Comparison of ENCODE assay signal across 11 mouse cellular contexts in genomic region chr11:69560896-69561854, GRCm38 (mm10). TPM values are rescaled to one million over a fixed set of nuclear protein-coding genes. Genes with fewer than 3 reads are reported as not detected.
A peak's percentile ranks its signal among the peaks of the same experiment; 100 is the strongest.
DNase-seq lines count a peak whose midpoint lies in the region; ATAC-seq and TF ChIP-seq lines count a peak whose summit lies in the region.
"Had no signal": no experiment of that assay in that cellular context is flagged by ENCODE, and none has a peak within 500 bp of the region (broad histone marks: within the 10 kb centered on the region; RNA-seq: fewer than 3 reads in every experiment).

No protein-coding gene starts in this region.

- H3K4me2 ChIP-seq in heart, embryonic 15.5 days: peak overlapping the region; percentile 97
- peak overlapping the region; percentile 91 for H3K4me2 ChIP-seq in forebrain, postnatal 0 days (ENCODE audit: low read depth)
- peak overlapping the region; percentile 97 for H3K4me2 ChIP-seq in midbrain, embryonic 12.5 days (replicated peaks)

- H3K27ac ChIP-seq in heart, embryonic 15.5 days: peak overlapping the region; percentile 97
- H3K27ac ChIP-seq in heart, adult 2 months: no peak overlapping the region
- H3K27ac ChIP-seq in forebrain, postnatal 0 days (ENCODE audit: low read depth, low read length): peak overlapping the region; percentile 81; the same call in 1 of the 2 replicates
- H3K27ac ChIP-seq in midbrain, embryonic 12.5 days (replicated peaks): peak overlapping the region; percentile 87

- peaks cover 6% of the 10 kb centered on the region; the same call in 1 of the 2 replicates for H3K27me3 ChIP-seq in heart, embryonic 15.5 days
- 0 out of 2 replicates have a peak, but pooled peaks cover 1% of the 10 kb centered on the region for H3K27me3 ChIP-seq in heart, adult 2 months (ENCODE audit: control insufficient read depth, insufficient read depth, low read length)
- no peaks in the 10 kb centered on the region for H3K27me3 ChIP-seq in forebrain, postnatal 0 days (ENCODE audit: insufficient read depth, low read length)
- H3K27me3 ChIP-seq in midbrain, embryonic 12.5 days: peaks cover 6% of the 10 kb centered on the region; the same call in 1 of the 2 replicates

- H3K9ac ChIP-seq in heart, embryonic 15.5 days: no peak overlapping the region
- no peak overlapping the region for H3K9ac ChIP-seq in heart, adult 2 months (ENCODE audit: low read depth, low read length)
- peak overlapping the region; percentile 96 for H3K9ac ChIP-seq in forebrain, postnatal 0 days
- peak overlapping the region; percentile 95 for H3K9ac ChIP-seq in midbrain, embryonic 12.5 days (replicated peaks)

- no peak for TF ChIP-seq EP300 in heart, adult 2 months (IDR thresholded peaks at IDR 0.05; ENCODE audit: insufficient read depth, low read depth, low read length)

- H3K4me3 ChIP-seq in heart, embryonic 15.5 days: peak overlapping the region; percentile 73
- H3K4me3 ChIP-seq in heart, adult 2 months: no peak overlapping the region
- H3K4me3 ChIP-seq in forebrain, postnatal 0 days (ENCODE audit: low read depth, low read length): peak overlapping the region; percentile 80
- peak overlapping the region; percentile 79 for H3K4me3 ChIP-seq in midbrain, embryonic 12.5 days

- no peaks in the 10 kb centered on the region for H3K79me2 ChIP-seq in heart, adult 2 months (replicated peaks; ENCODE audit: control insufficient read depth, insufficient read depth, low read length)

- H3K4me1 ChIP-seq in heart, embryonic 15.5 days (replicated peaks): peaks cover 40% of the 10 kb centered on the region
- H3K4me1 ChIP-seq in heart, adult 2 months (ENCODE audit: control insufficient read depth, insufficient read depth, low read length): no peaks in the 10 kb centered on the region
- peaks cover 28% of the 10 kb centered on the region for H3K4me1 ChIP-seq in forebrain, postnatal 0 days (ENCODE audit: insufficient read depth)
- H3K4me1 ChIP-seq in midbrain, embryonic 12.5 days: peaks cover 59% of the 10 kb centered on the region

- ATAC-seq in heart, embryonic 15.5 days (replicated peaks; ENCODE audit: insufficient number of reproducible peaks, insufficient read depth, low FRiP score, low read depth): 0 out of 2 replicates have a peak, but pooled peaks have one; percentile 5
- peak; percentile 63 for ATAC-seq in forebrain, postnatal 0 days
- peak; percentile 42 for ATAC-seq in midbrain, embryonic 12.5 days (ENCODE audit: low FRiP score, low read depth)

- WGBS in heart, embryonic 15.5 days: 32% methylated on average over 16 of the region's 16 CpGs
- 73% methylated on average over 16 of the region's 16 CpGs for WGBS in heart, adult 2 months
- 21% methylated on average over 16 of the region's 16 CpGs for WGBS in forebrain, postnatal 0 days
- WGBS in midbrain, embryonic 12.5 days: 10% methylated on average over 16 of the region's 16 CpGs

- TF ChIP-seq CTCF in heart, adult 2 months (IDR thresholded peaks at IDR 0.05): no peak
- peak; percentile 35; the same call in 1 of the 2 replicates for TF ChIP-seq CTCF in forebrain, postnatal 0 days (IDR thresholded peaks at IDR 0.05; ENCODE audit: low read depth)

- intact Hi-C loops in heart, adult 2 months (cut with DNase I): no loop called here
- intact Hi-C loops in left cerebral cortex, postnatal 4 days (cut with DNase I): no loop called here

- H3K36me3 ChIP-seq in heart, embryonic 15.5 days: peaks cover 9% of the 10 kb centered on the region; the same call in 1 of the 2 replicates
- H3K36me3 ChIP-seq in heart, adult 2 months (ENCODE audit: control insufficient read depth, insufficient read depth, low read length): no peaks in the 10 kb centered on the region
- peaks cover 27% of the 10 kb centered on the region for H3K36me3 ChIP-seq in forebrain, postnatal 0 days (ENCODE audit: insufficient read depth)
- H3K36me3 ChIP-seq in midbrain, embryonic 12.5 days: peaks cover 32% of the 10 kb centered on the region

- DNase-seq in heart, adult 2 months: no peak
- peak; percentile 61 for DNase-seq in ZHBTc4 (ENCODE audit: low read depth, low spot score)
- peak; percentile 65 for DNase-seq in forebrain, postnatal 0 days
- DNase-seq in ovary, postnatal 10 days (ENCODE audit: low spot score): no peak
- no peak for DNase-seq in adrenal gland, adult 8-10 months
- no peak for DNase-seq in left cerebral cortex, postnatal 4 days
- DNase-seq: heart, postnatal 4 days; lung, adult 2 months; thymus, adult 18-20 months had no signal

- TF ChIP-seq POLR2A in heart, adult 2 months (IDR thresholded peaks at IDR 0.05; ENCODE audit: insufficient read depth, low read depth, low read length): no peak

- H3K9me3 ChIP-seq in heart, embryonic 15.5 days (replicated peaks): no peaks in the 10 kb centered on the region
- no peaks in the 10 kb centered on the region for H3K9me3 ChIP-seq in forebrain, postnatal 0 days (ENCODE audit: low read length)
- no peaks in the 10 kb centered on the region for H3K9me3 ChIP-seq in midbrain, embryonic 12.5 days

RNA-seq across cellular contexts. Expression of gene Efnb3, which starts 1.2 kb away (rescaled TPM):
- polyA plus RNA-seq in heart, embryonic 15.5 days (2015; fragmentation: Nextera tagmentation; extraction: Ambion mirVana): 53.8 and 59.7 TPM in 2 replicates
- 100 to 1,000 TPM in 1 of 2 experiments, 10 to 100 TPM in 1; 89.2 to 106 TPM for total RNA-seq in heart, adult 2 months (2021)
- 57.4 and 95.6 TPM in 2 replicates for polyA plus RNA-seq in heart, adult 2 months (2012; rRNA removed)
- total RNA-seq in forebrain, postnatal 0 days (2014; rRNA removed): 137 and 184 TPM in 2 replicates
- 149 and 171 TPM in 2 replicates for polyA plus RNA-seq in forebrain, postnatal 0 days (2015; fragmentation: Nextera tagmentation; extraction: Ambion mirVana)
- 78.3 and 84.6 TPM in 2 replicates for polyA plus RNA-seq in midbrain, embryonic 12.5 days (2016; fragmentation: Nextera tagmentation; extraction: Ambion mirVana)
- under 1 TPM; 0.77 to 0.86 (median 0.81) TPM for total RNA-seq in adrenal gland, adult 8-10 months (2022)
- total RNA-seq in left cerebral cortex, postnatal 4 days (2021): 100 to 1,000 TPM; 180 to 225 TPM

RNA-seq across cellular contexts. Expression of gene Dnah2, which starts 12.3 kb away (rescaled TPM):
- 0.21 and 0.42 TPM in 2 replicates for polyA plus RNA-seq in heart, embryonic 15.5 days (2015; fragmentation: Nextera tagmentation; extraction: Ambion mirVana)
- total RNA-seq in heart, adult 2 months (2021): under 1 TPM; 0.08 to 0.41 TPM
- polyA plus RNA-seq in heart, adult 2 months (2012; rRNA removed): 0.15 and 0.23 TPM in 2 replicates
- 9.5 and 12.3 TPM in 2 replicates for total RNA-seq in forebrain, postnatal 0 days (2014; rRNA removed)
- 1.8 and 3.0 TPM in 2 replicates for polyA plus RNA-seq in forebrain, postnatal 0 days (2015; fragmentation: Nextera tagmentation; extraction: Ambion mirVana)
- 1.9 and 2.3 TPM in 2 replicates for polyA plus RNA-seq in midbrain, embryonic 12.5 days (2016; fragmentation: Nextera tagmentation; extraction: Ambion mirVana)
- total RNA-seq in adrenal gland, adult 8-10 months (2022): 1 to 10 TPM in 1 of 4 experiments, under 1 TPM in 3; 0.14 to 1.0 (median 0.70) TPM
- total RNA-seq in left cerebral cortex, postnatal 4 days (2021): 1 to 10 TPM; 9.3 to 9.7 TPM

RNA-seq across cellular contexts. Expression of gene Wrap53, which starts 18.9 kb away (rescaled TPM):
- 13.3 and 17.0 TPM in 2 replicates for polyA plus RNA-seq in heart, embryonic 15.5 days (2015; fragmentation: Nextera tagmentation; extraction: Ambion mirVana)
- total RNA-seq in heart, adult 2 months (2021): 1 to 10 TPM; 5.4 to 5.6 TPM
- 10.1 and 10.5 TPM in 2 replicates for polyA plus RNA-seq in heart, adult 2 months (2012; rRNA removed)
- 10.5 and 13.1 TPM in 2 replicates for total RNA-seq in forebrain, postnatal 0 days (2014; rRNA removed)
- 14.6 and 17.3 TPM in 2 replicates for polyA plus RNA-seq in forebrain, postnatal 0 days (2015; fragmentation: Nextera tagmentation; extraction: Ambion mirVana)
- polyA plus RNA-seq in midbrain, embryonic 12.5 days (2016; fragmentation: Nextera tagmentation; extraction: Ambion mirVana): 29.6 and 33.2 TPM in 2 replicates
- total RNA-seq in adrenal gland, adult 8-10 months (2022): 10 to 100 TPM in 3 of 4 experiments, 1 to 10 TPM in 1; 9.1 to 11.9 (median 11.0) TPM
- 1 to 10 TPM; 8.5 to 8.6 TPM for total RNA-seq in left cerebral cortex, postnatal 4 days (2021)

RNA-seq across cellular contexts. Expression of gene Trp53, which starts 19.0 kb away (rescaled TPM):
- 59.4 and 88.1 TPM in 2 replicates for polyA plus RNA-seq in heart, embryonic 15.5 days (2015; fragmentation: Nextera tagmentation; extraction: Ambion mirVana)
- total RNA-seq in heart, adult 2 months (2021): 10 to 100 TPM; 13.6 to 15.3 TPM
- polyA plus RNA-seq in heart, adult 2 months (2012; rRNA removed): 35.0 and 41.6 TPM in 2 replicates
- 40.1 and 43.1 TPM in 2 replicates for total RNA-seq in forebrain, postnatal 0 days (2014; rRNA removed)
- polyA plus RNA-seq in forebrain, postnatal 0 days (2015; fragmentation: Nextera tagmentation; extraction: Ambion mirVana): 52.4 and 59.8 TPM in 2 replicates
- polyA plus RNA-seq in midbrain, embryonic 12.5 days (2016; fragmentation: Nextera tagmentation; extraction: Ambion mirVana): 109 and 117 TPM in 2 replicates
- 10 to 100 TPM; 57.6 to 71.1 (median 64.0) TPM for total RNA-seq in adrenal gland, adult 8-10 months (2022)
- total RNA-seq in left cerebral cortex, postnatal 4 days (2021): 10 to 100 TPM; 38.0 to 39.1 TPM

RNA-seq across cellular contexts. Expression of gene Atp1b2, which starts 44.6 kb away (rescaled TPM):
- polyA plus RNA-seq in heart, embryonic 15.5 days (2015; fragmentation: Nextera tagmentation; extraction: Ambion mirVana): 24.2 and 24.5 TPM in 2 replicates
- total RNA-seq in heart, adult 2 months (2021): 10 to 100 TPM; 17.0 to 20.3 TPM
- 23.7 and 30.0 TPM in 2 replicates for polyA plus RNA-seq in heart, adult 2 months (2012; rRNA removed)
- total RNA-seq in forebrain, postnatal 0 days (2014; rRNA removed): 38.9 and 74.0 TPM in 2 replicates
- polyA plus RNA-seq in forebrain, postnatal 0 days (2015; fragmentation: Nextera tagmentation; extraction: Ambion mirVana): 83.2 and 106 TPM in 2 replicates
- 11.4 and 15.2 TPM in 2 replicates for polyA plus RNA-seq in midbrain, embryonic 12.5 days (2016; fragmentation: Nextera tagmentation; extraction: Ambion mirVana)
- 10 to 100 TPM; 22.5 to 47.8 (median 38.2) TPM for total RNA-seq in adrenal gland, adult 8-10 months (2022)
- 100 to 1,000 TPM; 166 to 200 TPM for total RNA-seq in left cerebral cortex, postnatal 4 days (2021)

Comparison
In these comparisons a context has a peak if more than half of its experiments do, and no peak if none do; other contexts are left out.
1. ATAC-seq: peak in every context shown above with its lines; median percentile 63 in forebrain, postnatal 0 days; 42 in midbrain, embryonic 12.5 days; 5 in heart, embryonic 15.5 days.
2. H3K9ac ChIP-seq: peak in forebrain, postnatal 0 days (single experiment) and midbrain, embryonic 12.5 days (single experiment); none in heart, embryonic 15.5 days (single experiment) and heart, adult 2 months (single experiment).
3. DNase-seq: peak in ZHBTc4 (single experiment) and forebrain, postnatal 0 days (single experiment); none in heart, adult 2 months (0 of 2), ovary, postnatal 10 days (single experiment), adrenal gland, adult 8-10 months (single experiment) and left cerebral cortex, postnatal 4 days (single experiment).
4. RNA of gene Efnb3, which starts 1.2 kb away (total RNA-seq): 180 to 225 TPM in left cerebral cortex, postnatal 4 days, 137 to 184 TPM in forebrain, postnatal 0 days and 89.2 to 106 TPM in heart, adult 2 months; 0.77 to 0.86 TPM in adrenal gland, adult 8-10 months; every median in the first group is over 10 times any median in the second.
5. Peak in every context shown above with its lines, with median percentiles within 50 percentile points of each other: H3K4me2 ChIP-seq.